Mouse (Mus musculus) thymus, postnatal 4 days (tissue): Measurements from ENCODE around the gene Tmem108.

Experiments
- DNase-seq: peaks from one replicate; pipeline ENCODE4 v3.0.0; 2021

Tmem108 gene

GRCm38 (mm10) chr9:103489096-103489495 lies 272.5 kb downstream of the Tmem108 start:
- DNase-seq, result peak; percentile 66

- DNase-seq, result no peak
Measured at GRCm38 (mm10) chr9:103486262-103486661, 275.4 kb downstream of the Tmem108 start.

GRCm38 (mm10) chr9:103485606-103486005 lies 276.0 kb downstream of the Tmem108 start:
- DNase-seq, result no peak

GRCm38 (mm10) chr9:103480603-103481220 lies 280.9 kb downstream of the Tmem108 start:
- no peak for DNase-seq

- no peak for DNase-seq
Measured at GRCm38 (mm10) chr9:103480044-103480576, 281.5 kb downstream of the Tmem108 start, which contains the start of gene Bfsp2. TSS of gene Bfsp2 (minus strand) at chr9:103480420.

GRCm38 (mm10) chr9:103475414-103475813 lies 286.2 kb downstream of the Tmem108 start:
- DNase-seq, result no peak

GRCm38 (mm10) chr9:103473915-103474688 lies 287.5 kb downstream of the Tmem108 start:
- no peak for DNase-seq

- no peak for DNase-seq
Measured at GRCm38 (mm10) chr9:103471784-103472183, 289.9 kb downstream of the Tmem108 start.

- peak; percentile 88 for DNase-seq
Measured at GRCm38 (mm10) chr9:103469516-103469915, 292.1 kb downstream of the Tmem108 start.

GRCm38 (mm10) chr9:103468911-103469310 lies 292.7 kb downstream of the Tmem108 start:
- no peak for DNase-seq

GRCm38 (mm10) chr9:103465711-103466220 lies 295.9 kb downstream of the Tmem108 start:
- DNase-seq, result no peak

- DNase-seq, result no peak
Measured at GRCm38 (mm10) chr9:103465293-103465692, 296.3 kb downstream of the Tmem108 start.

GRCm38 (mm10) chr9:103463833-103464232 lies 297.8 kb downstream of the Tmem108 start:
- peak; percentile 42 for DNase-seq

- DNase-seq, result no peak
Measured at GRCm38 (mm10) chr9:103459839-103460238, 301.8 kb downstream of the Tmem108 start.

GRCm38 (mm10) chr9:103459307-103459706 lies 302.3 kb downstream of the Tmem108 start:
- no peak for DNase-seq

GRCm38 (mm10) chr9:103449651-103450050 lies 312.0 kb downstream of the Tmem108 start:
- DNase-seq, result no peak

GRCm38 (mm10) chr9:103449092-103449491 lies 312.5 kb downstream of the Tmem108 start:
- peak; percentile 55 for DNase-seq

GRCm38 (mm10) chr9:103444656-103445055 lies 317.0 kb downstream of the Tmem108 start:
- DNase-seq, result no peak

GRCm38 (mm10) chr9:103443824-103444185 lies 317.8 kb downstream of the Tmem108 start:
- no peak for DNase-seq

GRCm38 (mm10) chr9:103443121-103443823 lies 318.4 kb downstream of the Tmem108 start:
- DNase-seq, result no peak

- DNase-seq, result no peak
Measured at GRCm38 (mm10) chr9:103440597-103440996, 321.0 kb downstream of the Tmem108 start.

GRCm38 (mm10) chr9:103437104-103437503 lies 324.5 kb downstream of the Tmem108 start:
- no peak for DNase-seq

- peak; percentile 80 for DNase-seq
Measured at GRCm38 (mm10) chr9:103434116-103434515, 327.5 kb downstream of the Tmem108 start.
